Mouse (Mus musculus): ENCODE data around the gene Abcb10. TPM values are rescaled to one million over a fixed set of nuclear protein-coding genes. Genes with fewer than 3 reads are reported as not detected.

Gene Abcb10
- polyA plus RNA-seq, 1 experiment from 2014 or later, result 17.3 TPM

DNA sequence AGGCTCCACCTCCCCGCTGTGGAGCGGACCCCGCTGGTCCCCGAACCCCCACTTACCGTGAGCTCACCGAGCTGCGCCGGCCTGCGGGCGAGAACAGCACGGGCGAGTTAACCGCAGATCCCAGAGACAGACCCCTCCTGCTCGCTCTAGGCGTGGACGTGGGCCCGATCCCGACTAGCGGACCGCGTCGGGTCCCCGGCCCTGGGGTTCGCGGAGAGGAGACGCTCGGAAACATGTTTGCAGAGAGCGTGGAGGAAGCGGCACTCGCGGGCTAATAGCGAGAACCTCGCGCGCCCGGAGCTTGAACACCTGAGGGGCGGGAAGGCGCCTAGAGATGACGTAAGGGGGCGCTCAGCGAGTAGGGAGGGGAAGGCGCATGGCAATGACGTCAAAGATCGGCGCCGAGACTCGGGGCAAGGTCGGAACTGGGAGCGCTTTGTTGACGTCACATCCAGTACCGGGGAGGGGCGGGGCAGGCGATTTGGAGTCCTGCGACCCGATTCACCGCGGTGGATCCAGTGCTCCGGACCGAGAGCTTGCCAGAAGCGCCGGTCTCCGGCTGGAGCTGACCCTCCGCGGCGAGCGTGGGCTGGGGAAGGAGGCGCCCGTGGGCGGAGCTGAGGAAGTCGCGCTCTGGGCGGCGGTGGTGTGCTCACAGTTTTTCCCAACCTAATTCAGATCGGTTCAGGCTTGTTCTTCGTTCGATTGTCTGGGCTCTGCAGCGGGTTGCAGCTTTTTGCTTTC, 33.8 kb downstream of the Abcb10 start, which contains the start of gene Nup133:
TSS of gene Nup133 (minus strand) at position 324 of the 744 bp plus-strand sequence.
- peak within 1 kb of the TSS; percentile 98 for H3K4me3 ChIP-seq (replicated peaks)

DNA sequence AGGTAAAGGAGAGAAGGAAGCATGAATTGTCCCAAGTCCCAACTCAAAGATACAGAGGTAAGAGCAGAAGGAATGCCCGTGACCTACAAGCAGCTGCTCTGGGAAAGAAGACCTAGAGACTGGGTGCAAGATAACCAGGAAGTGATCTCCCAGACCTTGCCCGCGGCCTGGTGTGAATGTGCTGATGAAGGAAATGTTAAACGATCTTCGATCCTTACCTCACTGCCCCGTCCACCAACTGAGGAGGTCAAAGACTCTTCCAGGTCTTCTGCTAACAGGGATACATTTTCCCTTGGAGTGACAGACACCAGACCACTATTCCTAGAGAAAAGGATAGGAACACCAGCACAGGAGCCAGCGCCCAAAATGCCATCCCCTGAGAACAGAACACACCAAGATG, 53.9 kb downstream of the Abcb10 start:
- whole genome bisulfite sequencing, result 94% methylated on average over 7 of the region's 7 CpGs
- ATAC-seq (ENCODE audit: low FRiP score), result no peak
- H3K9me3 ChIP-seq, result no peaks in the 10 kb centered on the region
- no peak overlapping the region for H3K4me2 ChIP-seq
- H3K4me3 ChIP-seq (replicated peaks), result no peak overlapping the region
- no peak overlapping the region for H3K27ac ChIP-seq
- peaks cover 66% of the 10 kb centered on the region for H3K36me3 ChIP-seq (replicated peaks)
- H3K9ac ChIP-seq, result no peak overlapping the region
- H3K4me1 ChIP-seq, result no peaks in the 10 kb centered on the region
- no peaks in the 10 kb centered on the region for H3K27me3 ChIP-seq

More for the DNA sequence above, 33.8 kb downstream of the Abcb10 start, which contains the start of gene Nup133:
- H3K27me3 ChIP-seq, result no peaks in the 10 kb centered on the region
- peak; percentile 91 for ATAC-seq (ENCODE audit: low FRiP score)
- peak within 1 kb of the TSS; percentile 82 for H3K9ac ChIP-seq
- H3K9me3 ChIP-seq, result no peaks in the 10 kb centered on the region
- H3K36me3 ChIP-seq (replicated peaks), result peaks cover 23% of the 10 kb centered on the region
- peak within 1 kb of the TSS; percentile 78 for H3K27ac ChIP-seq
- WGBS, result under 1% methylated on average over 77 of the region's 77 CpGs
- peaks cover 15% of the 10 kb centered on the region for H3K4me1 ChIP-seq
- H3K4me2 ChIP-seq, result peak within 1 kb of the TSS; percentile 98

DNA sequence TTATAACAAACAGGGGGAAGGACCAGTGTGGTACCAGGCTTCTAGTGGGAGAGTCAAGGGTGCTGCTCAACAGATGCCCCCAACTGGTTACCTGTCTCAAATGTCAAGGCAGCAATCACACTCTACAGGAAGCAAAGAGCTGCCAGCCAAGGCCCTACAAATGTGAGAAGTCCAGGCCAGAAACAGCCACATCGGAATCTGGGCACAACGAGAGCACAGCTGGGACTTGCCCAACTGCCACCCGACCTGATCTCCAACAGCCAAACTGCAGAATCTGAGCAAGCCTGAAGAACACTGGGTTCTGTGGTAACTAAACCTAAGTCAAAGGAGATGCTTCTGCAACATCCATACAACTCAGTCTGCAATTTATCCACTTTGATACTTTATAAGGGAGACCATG, 57.3 kb downstream of the Abcb10 start:
- Histone ChIP-seq H3K9ac (no peak overlapping the region), H3K4me3 (replicated peaks) (no peak overlapping the region), H3K4me1 (no peaks in the 10 kb centered on the region), H3K4me2 (no peak overlapping the region), H3K27ac (no peak overlapping the region), H3K9me3 (no peaks in the 10 kb centered on the region), H3K27me3 (no peaks in the 10 kb centered on the region), H3K36me3 (replicated peaks) (peaks cover 76% of the 10 kb centered on the region)
- no peak for ATAC-seq (ENCODE audit: low FRiP score)
- WGBS, result 92% methylated on average over 3 of the region's 3 CpGs

DNA sequence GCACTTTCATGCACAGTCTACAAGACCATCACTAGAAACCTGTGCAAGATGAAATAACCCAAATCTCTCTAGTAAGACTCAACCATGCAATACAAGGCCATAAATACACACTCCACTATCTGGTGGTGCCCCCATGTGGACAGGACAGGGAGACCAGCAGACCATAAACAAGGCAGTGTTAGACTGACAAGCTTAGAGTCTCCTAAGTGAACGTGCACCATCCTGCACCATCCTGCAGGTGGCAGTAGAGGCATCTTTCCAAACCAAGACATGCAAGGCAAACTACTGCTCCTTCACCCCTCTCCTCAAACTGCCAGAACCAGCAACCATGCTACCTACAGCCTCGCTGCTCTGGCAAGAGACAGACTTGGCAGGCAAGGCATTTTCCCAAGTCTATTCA, 58.2 kb downstream of the Abcb10 start:
- 16% methylated on average over 2 of the region's 2 CpGs for WGBS
- Histone ChIP-seq H3K9ac (no peak overlapping the region), H3K27me3 (no peaks in the 10 kb centered on the region), H3K36me3 (replicated peaks) (peaks cover 76% of the 10 kb centered on the region), H3K4me3 (replicated peaks) (no peak overlapping the region), H3K4me1 (no peaks in the 10 kb centered on the region), H3K9me3 (no peaks in the 10 kb centered on the region), H3K4me2 (no peak overlapping the region), H3K27ac (no peak overlapping the region)
- ATAC-seq (ENCODE audit: low FRiP score), result peak; percentile 53; the same call in 1 of the 2 replicates

DNA sequence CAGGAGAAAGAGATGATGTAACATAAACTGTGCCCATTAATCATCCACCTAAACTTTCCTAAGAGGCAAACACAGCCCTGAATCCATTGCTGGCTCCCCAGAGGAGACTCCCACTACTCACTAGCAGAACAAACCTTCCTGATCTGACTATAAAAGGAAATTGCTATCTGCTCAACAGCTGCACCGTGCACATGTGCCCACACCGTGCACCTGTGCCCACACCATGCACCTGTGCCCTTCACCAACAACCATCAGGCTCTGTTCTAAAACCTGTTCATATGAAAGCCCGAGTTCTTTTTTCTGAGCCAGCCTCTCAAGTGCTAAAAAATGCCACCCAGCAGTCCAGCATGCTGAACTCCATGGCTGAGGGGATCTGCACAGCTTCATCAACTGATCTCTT, 68.3 kb downstream of the Abcb10 start:
- WGBS, result 97% methylated on average over 3 of the region's 3 CpGs
- Histone ChIP-seq H3K36me3 (replicated peaks) (peaks cover 95% of the 10 kb centered on the region), H3K9ac (no peak overlapping the region), H3K27ac (no peak overlapping the region), H3K4me2 (no peak overlapping the region), H3K4me3 (replicated peaks) (no peak overlapping the region), H3K27me3 (no peaks in the 10 kb centered on the region), H3K9me3 (no peaks in the 10 kb centered on the region), H3K4me1 (no peaks in the 10 kb centered on the region)
- no peak for ATAC-seq (ENCODE audit: low FRiP score)

DNA sequence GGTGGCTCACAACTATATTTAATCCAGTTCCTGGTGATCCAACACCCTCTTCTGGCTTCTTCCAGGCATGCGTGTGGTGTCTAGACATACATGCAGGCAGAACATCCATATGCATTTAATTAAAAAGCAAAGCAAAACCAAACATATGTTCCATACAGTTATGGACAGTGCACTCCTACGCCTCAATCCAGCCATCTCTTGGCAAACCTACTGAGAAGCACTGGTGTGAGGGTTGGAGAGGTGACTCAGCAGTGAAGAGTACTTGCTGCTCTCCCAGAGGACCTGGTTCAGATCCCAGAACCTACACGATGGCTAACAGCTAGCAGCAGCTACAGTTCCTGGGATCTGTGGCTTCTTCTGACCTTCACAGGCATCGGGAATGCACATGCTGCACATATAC, 70.7 kb downstream of the Abcb10 start:
- Histone ChIP-seq H3K9ac (no peak overlapping the region), H3K36me3 (replicated peaks) (peaks cover 91% of the 10 kb centered on the region), H3K4me1 (no peaks in the 10 kb centered on the region), H3K27ac (no peak overlapping the region), H3K9me3 (no peaks in the 10 kb centered on the region), H3K4me3 (replicated peaks) (no peak overlapping the region), H3K27me3 (no peaks in the 10 kb centered on the region), H3K4me2 (no peak overlapping the region)
- ATAC-seq (ENCODE audit: low FRiP score), result no peak
- WGBS, result 93% methylated on average over 4 of the region's 4 CpGs

DNA sequence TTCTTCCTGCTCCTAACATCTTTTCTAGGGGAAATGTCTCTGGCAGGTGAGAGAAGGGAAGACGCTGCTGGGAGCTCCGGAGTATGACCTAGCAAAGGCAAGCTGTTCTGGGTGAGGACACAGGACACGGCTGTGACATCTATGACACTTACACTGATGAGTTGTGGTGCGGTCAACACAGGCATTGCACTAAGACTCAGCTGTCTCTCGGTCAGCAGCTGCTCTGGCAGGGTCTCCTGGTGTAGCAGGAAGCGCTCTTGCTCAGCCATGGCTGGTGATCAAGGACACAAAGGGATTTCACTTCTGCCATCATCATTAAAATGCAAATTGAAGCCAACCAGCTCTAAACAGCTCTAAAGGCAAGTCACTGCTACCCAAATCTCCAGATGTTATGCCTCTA, 75.3 kb downstream of the Abcb10 start:
- H3K27ac ChIP-seq, result no peak overlapping the region
- no peak overlapping the region for H3K4me2 ChIP-seq
- H3K9ac ChIP-seq, result no peak overlapping the region
- no peaks in the 10 kb centered on the region for H3K9me3 ChIP-seq
- H3K4me1 ChIP-seq, result no peaks in the 10 kb centered on the region
- WGBS, result 94% methylated on average over 6 of the region's 6 CpGs
- peaks cover 89% of the 10 kb centered on the region for H3K36me3 ChIP-seq (replicated peaks)
- no peak overlapping the region for H3K4me3 ChIP-seq (replicated peaks)
- H3K27me3 ChIP-seq, result no peaks in the 10 kb centered on the region
- no peak for ATAC-seq (ENCODE audit: low FRiP score)

DNA sequence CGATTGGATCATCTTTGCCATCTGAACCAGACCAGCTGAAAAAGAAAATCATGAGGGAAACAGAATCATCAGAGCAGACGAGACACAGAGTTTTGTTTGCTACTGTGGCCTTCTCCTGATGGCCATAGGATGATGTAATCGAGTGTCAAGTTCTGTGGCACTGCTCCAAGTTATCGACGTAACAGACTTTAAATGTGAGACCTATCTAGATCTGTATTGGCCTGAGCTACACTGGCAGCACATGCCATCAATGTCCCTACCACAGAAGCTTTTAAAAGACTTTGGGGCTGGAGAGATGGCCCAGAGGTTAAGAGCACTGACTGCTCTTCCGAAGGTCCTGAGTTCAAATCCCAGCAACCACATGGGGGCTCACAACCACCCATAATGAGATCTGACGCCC, 80.3 kb downstream of the Abcb10 start:
- H3K9me3 ChIP-seq, result no peaks in the 10 kb centered on the region
- H3K27me3 ChIP-seq, result no peaks in the 10 kb centered on the region
- H3K36me3 ChIP-seq (replicated peaks), result peaks cover 80% of the 10 kb centered on the region
- no peak overlapping the region for H3K9ac ChIP-seq
- no peaks in the 10 kb centered on the region for H3K4me1 ChIP-seq
- 85% methylated on average over 7 of the region's 7 CpGs for whole genome bisulfite sequencing
- no peak overlapping the region for H3K4me3 ChIP-seq (replicated peaks)
- no peak for ATAC-seq (ENCODE audit: low FRiP score)
- no peak overlapping the region for H3K4me2 ChIP-seq
- no peak overlapping the region for H3K27ac ChIP-seq

MicroRNAs within 50 kb of the gene (microRNA counts, 519-probe panel; counts per million panel counts)
- microRNA mmu-miR-1967, result not detected

Small RNAs within 50 kb of the gene (microRNA-seq; reads per million reads assigned to microRNA genes)
- gene Mir1967, result not detected

Other genes with a start within 250 kb of the Abcb10 start
- gene Rab4a, start 177.1 kb downstream of the Abcb10 start, polyA plus RNA-seq (2016; fragmentation: Nextera tagmentation; extraction: Ambion mirVana), result 61.4 and 63.9 TPM in 2 replicates
- 11.7 and 12.3 TPM in 2 replicates for gene Ccsap, start 122.9 kb downstream of the Abcb10 start, polyA plus RNA-seq (2016; fragmentation: Nextera tagmentation; extraction: Ambion mirVana)
- 0.94 and 2.4 TPM in 2 replicates for gene Acta1, start 88.4 kb downstream of the Abcb10 start, polyA plus RNA-seq (2016; fragmentation: Nextera tagmentation; extraction: Ambion mirVana)
- 50.3 and 56.2 TPM in 2 replicates for gene Nup133, start 33.9 kb downstream of the Abcb10 start, polyA plus RNA-seq (2016; fragmentation: Nextera tagmentation; extraction: Ambion mirVana)
- 38.7 and 39.8 TPM in 2 replicates for gene Taf5l, start 38.3 kb upstream of the Abcb10 start, polyA plus RNA-seq (2016; fragmentation: Nextera tagmentation; extraction: Ambion mirVana)
- gene Urb2, start 38.4 kb upstream of the Abcb10 start, polyA plus RNA-seq (2016; fragmentation: Nextera tagmentation; extraction: Ambion mirVana), result 6.5 and 7.7 TPM in 2 replicates
- 62.5 and 71.8 TPM in 2 replicates for gene Galnt2, start 248.3 kb upstream of the Abcb10 start, polyA plus RNA-seq (2016; fragmentation: Nextera tagmentation; extraction: Ambion mirVana)

All from forebrain, embryonic 12.5 days (tissue).